Mouse (Mus musculus): ENCODE results near the gene Vgll2. TPM values are rescaled to one million over a fixed set of nuclear protein-coding genes. Genes with fewer than 3 reads are reported as not detected.

The Vgll2 gene
- total RNA-seq, 1 experiment, result not detected

DNA sequence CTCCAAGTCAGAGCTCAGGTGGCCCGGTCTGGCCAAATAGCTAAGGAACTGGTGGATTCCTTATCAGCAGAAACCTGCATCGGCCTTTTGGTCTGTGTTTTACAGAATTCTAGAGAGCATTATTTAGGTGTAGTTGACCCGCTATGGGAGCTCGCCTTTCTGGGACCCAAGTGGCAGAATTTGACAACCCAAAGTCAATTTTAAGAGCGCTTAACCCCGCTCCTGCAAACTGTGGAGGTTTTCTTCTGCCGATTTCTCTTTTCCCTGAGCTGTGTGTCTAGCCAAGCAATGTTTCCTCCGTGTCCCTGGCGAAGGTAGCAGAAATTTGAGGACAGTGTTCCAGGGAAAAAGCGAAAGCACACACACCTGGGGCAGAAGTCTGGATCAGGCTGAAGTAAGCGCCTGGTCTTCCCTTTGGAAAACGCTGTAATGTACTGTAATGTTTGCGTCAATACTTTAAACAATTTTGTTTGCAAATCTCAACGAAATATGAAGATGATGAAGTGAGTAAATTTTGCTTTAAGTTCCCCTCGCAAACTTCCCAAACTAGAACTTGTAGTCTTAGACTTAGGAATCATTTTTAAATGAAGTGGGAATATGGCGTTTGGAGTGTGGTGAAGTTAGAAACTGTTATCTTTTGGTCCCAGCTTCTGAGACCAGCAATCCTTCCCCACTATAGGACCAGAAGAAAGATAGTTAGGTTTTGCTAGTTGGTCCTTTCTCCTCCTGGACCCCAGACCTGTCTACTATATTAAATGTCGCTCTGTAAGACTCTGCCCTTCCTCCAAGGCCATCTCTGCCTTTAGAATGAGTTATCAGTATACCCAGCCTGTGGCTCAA, 1.1 kb downstream of the Vgll2 start:
- no peak for DNase-seq (ENCODE audit: low read depth, low spot score)
- no peak overlapping the region for H3K9ac ChIP-seq (ENCODE audit: insufficient read depth, low read depth, low read length, poor library complexity, severe bottlenecking)
- TF ChIP-seq CHD2 (IDR thresholded peaks at IDR 0.05; ENCODE audit: low read depth, low read length) (no peak), MAFK (IDR thresholded peaks at IDR 0.05; ENCODE audit: insufficient read depth, low read depth, low read length) (no peak), ZNF384 (IDR thresholded peaks at IDR 0.05; ENCODE audit: low read depth, low read length) (no peak), ZC3H11A (IDR thresholded peaks at IDR 0.05; ENCODE audit: borderline replicate concordance, low read depth, low read length) (no peak), HCFC1 (IDR thresholded peaks at IDR 0.05; ENCODE audit: borderline replicate concordance, insufficient read depth, low read length) (no peak)
- H3K9me3 ChIP-seq (ENCODE audit: control insufficient read depth, insufficient read depth, low read depth, low read length), result no peaks in the 10 kb centered on the region
- in situ Hi-C loops (cut with MboI; ENCODE audit: low sequenced_read_pairs in 2 of 2, unreplicated experiment in 2 of 2), result no loop called here
- peak overlapping the region in 1 of 2 experiments; percentile 67; a peak in 1 of 4 replicates for H3K4me3 ChIP-seq (ENCODE audit: insufficient read depth in 1 of 2, low read depth in 1 of 2, low read length in 2 of 2, poor library complexity in 1 of 2, severe bottlenecking in 1 of 2)
- no peak overlapping the region for H3K27ac ChIP-seq (ENCODE audit: insufficient read depth, low read depth, low read length, poor library complexity, severe bottlenecking)
- H3K36me3 ChIP-seq (ENCODE audit: control insufficient read depth, insufficient read depth, low read length, poor library complexity, severe bottlenecking), result no peaks in the 10 kb centered on the region
- no peaks in the 10 kb centered on the region for H3K4me1 ChIP-seq (ENCODE audit: control insufficient read depth in 2 of 2, insufficient read depth in 2 of 2, low read length in 2 of 2, poor library complexity in 1 of 2)

DNA sequence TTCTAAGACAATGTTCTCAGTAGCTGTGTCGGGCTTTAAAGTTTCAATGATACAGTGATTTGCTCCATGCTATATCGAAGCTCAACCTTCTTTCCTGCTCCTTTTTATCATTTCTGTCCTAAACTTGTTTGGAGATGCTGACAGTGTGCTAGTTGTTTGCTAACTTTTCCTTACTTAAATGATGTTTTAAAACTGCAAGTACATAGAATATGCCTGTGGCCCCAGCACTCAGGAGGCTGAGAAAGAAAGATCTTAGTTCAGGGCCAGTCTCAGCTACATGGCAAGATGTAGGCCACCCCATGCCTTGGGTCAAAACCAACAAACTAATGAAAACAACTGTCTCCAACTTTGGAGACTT, 1.7 kb downstream of the Vgll2 start:
- Histone ChIP-seq H3K4me1 (ENCODE audit: control insufficient read depth in 2 of 2, insufficient read depth in 2 of 2, low read length in 2 of 2, poor library complexity in 1 of 2) (no peaks in the 10 kb centered on the region), H3K9me3 (ENCODE audit: control insufficient read depth, insufficient read depth, low read depth, low read length) (no peaks in the 10 kb centered on the region), H3K27ac (ENCODE audit: insufficient read depth, low read depth, low read length, poor library complexity, severe bottlenecking) (no peak overlapping the region), H3K4me3 (ENCODE audit: insufficient read depth in 1 of 2, low read depth in 1 of 2, low read length in 2 of 2, poor library complexity in 1 of 2, severe bottlenecking in 1 of 2) (no peak overlapping the region), H3K9ac (ENCODE audit: insufficient read depth, low read depth, low read length, poor library complexity, severe bottlenecking) (no peak overlapping the region), H3K36me3 (ENCODE audit: control insufficient read depth, insufficient read depth, low read length, poor library complexity, severe bottlenecking) (no peaks in the 10 kb centered on the region)
- in situ Hi-C loops (cut with MboI; ENCODE audit: low sequenced_read_pairs in 2 of 2, unreplicated experiment in 2 of 2), result no loop called here
- DNase-seq (ENCODE audit: low read depth, low spot score), result no peak
- TF ChIP-seq ZNF384 (IDR thresholded peaks at IDR 0.05; ENCODE audit: low read depth, low read length) (no peak), ZC3H11A (IDR thresholded peaks at IDR 0.05; ENCODE audit: borderline replicate concordance, low read depth, low read length) (no peak), CHD2 (IDR thresholded peaks at IDR 0.05; ENCODE audit: low read depth, low read length) (no peak), MAFK (IDR thresholded peaks at IDR 0.05; ENCODE audit: insufficient read depth, low read depth, low read length) (no peak), HCFC1 (IDR thresholded peaks at IDR 0.05; ENCODE audit: borderline replicate concordance, insufficient read depth, low read length) (no peak)

DNA sequence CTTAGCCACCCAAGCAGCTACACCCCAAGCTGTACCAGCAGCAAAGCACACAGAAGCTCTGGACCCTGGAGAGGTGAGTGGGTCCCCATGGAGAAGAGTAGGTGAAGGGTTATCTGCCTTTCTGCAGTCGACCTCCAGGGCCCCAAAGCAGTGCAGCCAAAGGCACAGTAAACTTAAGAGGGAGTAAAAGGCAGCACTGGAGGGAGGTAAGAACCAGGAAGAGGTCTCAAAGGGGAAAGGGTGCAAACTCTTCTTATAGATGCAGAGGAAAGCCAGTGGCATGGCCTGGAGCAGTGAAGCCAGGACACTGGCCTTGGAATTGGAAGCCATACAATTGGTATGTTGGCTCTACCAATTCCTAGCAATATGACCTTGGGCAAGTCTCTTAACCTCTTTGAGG, 3.0 kb downstream of the Vgll2 start:
- DNase-seq (ENCODE audit: low read depth, low spot score), result no peak
- H3K36me3 ChIP-seq (ENCODE audit: control insufficient read depth, insufficient read depth, low read length, poor library complexity, severe bottlenecking), result no peaks in the 10 kb centered on the region
- no peak overlapping the region for H3K4me3 ChIP-seq (ENCODE audit: insufficient read depth in 1 of 2, low read depth in 1 of 2, low read length in 2 of 2, poor library complexity in 1 of 2, severe bottlenecking in 1 of 2)
- no peak for TF ChIP-seq CHD2 (IDR thresholded peaks at IDR 0.05; ENCODE audit: low read depth, low read length)
- no peak for TF ChIP-seq ZNF384 (IDR thresholded peaks at IDR 0.05; ENCODE audit: low read depth, low read length)
- TF ChIP-seq MAFK (IDR thresholded peaks at IDR 0.05; ENCODE audit: insufficient read depth, low read depth, low read length), result no peak
- TF ChIP-seq HCFC1 (IDR thresholded peaks at IDR 0.05; ENCODE audit: borderline replicate concordance, insufficient read depth, low read length), result no peak
- no peak for TF ChIP-seq ZC3H11A (IDR thresholded peaks at IDR 0.05; ENCODE audit: borderline replicate concordance, low read depth, low read length)
- no peaks in the 10 kb centered on the region for H3K9me3 ChIP-seq (ENCODE audit: control insufficient read depth, insufficient read depth, low read depth, low read length)
- H3K27ac ChIP-seq (ENCODE audit: insufficient read depth, low read depth, low read length, poor library complexity, severe bottlenecking), result no peak overlapping the region
- H3K9ac ChIP-seq (ENCODE audit: insufficient read depth, low read depth, low read length, poor library complexity, severe bottlenecking), result no peak overlapping the region
- in situ Hi-C loops (cut with MboI; ENCODE audit: low sequenced_read_pairs in 2 of 2, unreplicated experiment in 2 of 2), result no loop called here
- peaks cover 0 to 2% of the 10 kb centered on the region in 2 experiments; a peak in 1 of 4 replicates for H3K4me1 ChIP-seq (ENCODE audit: control insufficient read depth in 2 of 2, insufficient read depth in 2 of 2, low read length in 2 of 2, poor library complexity in 1 of 2)

DNA sequence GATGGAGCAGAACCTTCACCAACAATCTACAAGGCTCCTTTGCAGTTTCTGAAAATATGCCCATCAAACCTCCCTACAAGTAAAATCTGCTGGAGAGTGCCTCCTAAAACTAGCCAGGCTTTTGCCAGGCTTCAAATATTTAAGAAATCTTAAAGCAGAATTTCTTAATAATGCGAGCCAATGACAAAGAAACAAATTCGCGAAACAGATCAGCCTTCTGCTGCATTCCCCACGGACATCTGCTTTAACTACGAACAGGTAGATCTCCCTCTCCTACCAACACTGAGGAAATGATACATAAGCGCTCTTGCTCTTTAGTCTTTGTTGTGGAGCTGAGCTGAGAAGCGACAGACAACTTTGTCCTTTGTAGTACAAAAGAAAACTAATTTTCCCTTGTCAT, 3.5 kb downstream of the Vgll2 start:
- Histone ChIP-seq H3K36me3 (ENCODE audit: control insufficient read depth, insufficient read depth, low read length, poor library complexity, severe bottlenecking) (no peaks in the 10 kb centered on the region), H3K4me1 (ENCODE audit: control insufficient read depth in 2 of 2, insufficient read depth in 2 of 2, low read length in 2 of 2, poor library complexity in 1 of 2) (peaks cover 0 to 2% of the 10 kb centered on the region in 2 experiments; a peak in 1 of 4 replicates), H3K9me3 (ENCODE audit: control insufficient read depth, insufficient read depth, low read depth, low read length) (no peaks in the 10 kb centered on the region), H3K27ac (ENCODE audit: insufficient read depth, low read depth, low read length, poor library complexity, severe bottlenecking) (no peak overlapping the region), H3K9ac (ENCODE audit: insufficient read depth, low read depth, low read length, poor library complexity, severe bottlenecking) (no peak overlapping the region), H3K4me3 (ENCODE audit: insufficient read depth in 1 of 2, low read depth in 1 of 2, low read length in 2 of 2, poor library complexity in 1 of 2, severe bottlenecking in 1 of 2) (no peak overlapping the region)
- no peak for DNase-seq (ENCODE audit: low read depth, low spot score)
- in situ Hi-C loops (cut with MboI; ENCODE audit: low sequenced_read_pairs in 2 of 2, unreplicated experiment in 2 of 2), result no loop called here
- TF ChIP-seq ZC3H11A (IDR thresholded peaks at IDR 0.05; ENCODE audit: borderline replicate concordance, low read depth, low read length) (no peak), CHD2 (IDR thresholded peaks at IDR 0.05; ENCODE audit: low read depth, low read length) (no peak), HCFC1 (IDR thresholded peaks at IDR 0.05; ENCODE audit: borderline replicate concordance, insufficient read depth, low read length) (no peak), MAFK (IDR thresholded peaks at IDR 0.05; ENCODE audit: insufficient read depth, low read depth, low read length) (no peak), ZNF384 (IDR thresholded peaks at IDR 0.05; ENCODE audit: low read depth, low read length) (no peak)

All from ES-E14 (cell line).